Mouse (Mus musculus): Measurements from ENCODE around the gene Clps.

Gene Clps

GRCm38 (mm10) chr17:28553040-28553793, 7.3 kb downstream of the Clps start:
- peak in 1 of 2 experiments; percentile 79 for DNase-seq (ENCODE audit: low spot score in 2 of 2)

- DNase-seq (ENCODE audit: low spot score in 2 of 2): no peak
These were observed 11.5 kb downstream of the Clps start, which contains the start of gene Clpsl2 for GRCm38 (mm10) chr17:28549111-28549510. TSS of gene Clpsl2 (plus strand) at chr17:28549411.

- no peak for DNase-seq (ENCODE audit: low spot score in 2 of 2)
These were observed 12.0 kb downstream of the Clps start for GRCm38 (mm10) chr17:28548550-28548949.

GRCm38 (mm10) chr17:28546925-28547324, 13.6 kb downstream of the Clps start:
- no peak for DNase-seq (ENCODE audit: low spot score in 2 of 2)

- no peak for DNase-seq (ENCODE audit: low spot score in 2 of 2)
These were observed 22.7 kb downstream of the Clps start for GRCm38 (mm10) chr17:28537881-28538280.

GRCm38 (mm10) chr17:28533327-28533726, 27.2 kb downstream of the Clps start:
- no peak for DNase-seq (ENCODE audit: low spot score in 2 of 2)

GRCm38 (mm10) chr17:28532557-28532956, 28.0 kb downstream of the Clps start:
- no peak for DNase-seq (ENCODE audit: low spot score in 2 of 2)

- DNase-seq (ENCODE audit: low spot score in 2 of 2): no peak
These were observed 28.6 kb downstream of the Clps start for GRCm38 (mm10) chr17:28531946-28532345.

GRCm38 (mm10) chr17:28530506-28530905, 30.1 kb downstream of the Clps start, which contains the start of gene Armc12:
TSS of gene Armc12 (plus strand) at chr17:28530806.
- DNase-seq (ENCODE audit: low spot score in 2 of 2): no peak

GRCm38 (mm10) chr17:28529116-28529515, 31.4 kb downstream of the Clps start:
- no peak for DNase-seq (ENCODE audit: low spot score in 2 of 2)

- peak in 1 of 2 experiments; percentile 91 for DNase-seq (ENCODE audit: low spot score in 2 of 2)
These were observed 32.6 kb downstream of the Clps start for GRCm38 (mm10) chr17:28528043-28528351.

GRCm38 (mm10) chr17:28527184-28528042, 33.2 kb downstream of the Clps start:
- no peak for DNase-seq (ENCODE audit: low spot score in 2 of 2)

- DNase-seq (ENCODE audit: low spot score in 2 of 2): no peak
These were observed 35.6 kb downstream of the Clps start for GRCm38 (mm10) chr17:28524831-28525430.

GRCm38 (mm10) chr17:28524009-28524695, 36.4 kb downstream of the Clps start:
- no peak for DNase-seq (ENCODE audit: low spot score in 2 of 2)

- no peak for DNase-seq (ENCODE audit: low spot score in 2 of 2)
These were observed 37.1 kb downstream of the Clps start for GRCm38 (mm10) chr17:28523355-28524008.

- DNase-seq (ENCODE audit: low spot score in 2 of 2): peak; percentile 82 to 95
These were observed 37.8 kb downstream of the Clps start for GRCm38 (mm10) chr17:28522623-28523354.

GRCm38 (mm10) chr17:28521920-28522319, 38.6 kb downstream of the Clps start:
- DNase-seq (ENCODE audit: low spot score in 2 of 2): no peak

GRCm38 (mm10) chr17:28521071-28521726, 39.4 kb downstream of the Clps start:
- DNase-seq (ENCODE audit: low spot score in 2 of 2): no peak

- no peak for DNase-seq (ENCODE audit: low spot score in 2 of 2)
These were observed 40.0 kb downstream of the Clps start for GRCm38 (mm10) chr17:28520561-28520960.

- no peak for DNase-seq (ENCODE audit: low spot score in 2 of 2)
These were observed 40.7 kb downstream of the Clps start for GRCm38 (mm10) chr17:28519827-28520226.

Data from left cerebral cortex, adult 9 months (tissue).